In the genomic region with DNA sequence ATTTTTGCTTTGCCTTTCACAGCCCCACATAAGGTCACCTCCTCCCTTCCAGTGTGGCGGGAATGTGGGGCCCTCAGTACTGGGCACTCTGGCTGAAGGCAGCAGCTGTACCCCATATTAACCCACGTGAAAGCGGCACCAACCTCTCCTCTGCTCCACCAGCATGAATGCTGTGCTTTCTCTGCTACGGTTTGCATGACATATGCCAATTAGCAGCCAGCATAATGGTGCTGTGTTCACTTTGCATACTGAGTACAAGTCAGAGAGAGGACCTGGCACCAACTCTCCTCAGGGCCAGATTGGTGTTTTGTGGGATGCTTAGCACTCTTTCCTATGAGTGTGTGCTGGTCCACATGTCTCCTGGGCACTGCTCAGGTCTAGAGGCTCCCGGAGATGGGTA, we compare ENCODE assay signal across 33 mouse cellular contexts. TPM values are rescaled to one million over a fixed set of nuclear protein-coding genes. Genes with fewer than 3 reads are reported as not detected.
DNase-seq lines count a peak whose midpoint lies in the region; ATAC-seq and TF ChIP-seq lines count a peak whose summit lies in the region.
"Had no signal": no experiment of that assay in that cellular context is flagged by ENCODE, and none has a peak within 500 bp of the region (broad histone marks: within the 10 kb centered on the region; RNA-seq: fewer than 3 reads in every experiment).

No protein-coding gene starts in this region.

- no peaks in the 10 kb centered on the region for H3K9me3 ChIP-seq in forebrain, embryonic 16.5 days (ENCODE audit: control insufficient read depth, low read length)
- no peaks in the 10 kb centered on the region for H3K9me3 ChIP-seq in kidney, embryonic 15.5 days (replicated peaks)
- H3K9me3 ChIP-seq: embryonic facial prominence, embryonic 13.5 days; heart, embryonic 10.5 days; heart, embryonic 15.5 days; hindbrain, embryonic 12.5 days; limb, embryonic 13.5 days; lung, embryonic 15.5 days; midbrain, embryonic 10.5 days; neural tube, embryonic 12.5 days had no signal

- no peaks in the 10 kb centered on the region for H3K27me3 ChIP-seq in forebrain, embryonic 16.5 days (replicated peaks; ENCODE audit: control insufficient read depth, insufficient read depth, low read length)
- no peaks in the 10 kb centered on the region for H3K27me3 ChIP-seq in kidney, embryonic 15.5 days
- H3K27me3 ChIP-seq: embryonic facial prominence, embryonic 13.5 days; limb, embryonic 13.5 days; lung, embryonic 15.5 days; neural tube, embryonic 12.5 days had no signal

- 31% methylated on average over 5 of the region's 5 CpGs for WGBS in forebrain, embryonic 16.5 days
- 85% methylated on average over 5 of the region's 5 CpGs for WGBS in kidney, embryonic 15.5 days

- ATAC-seq in frontal cortex, adult (ENCODE audit: low TSS enrichment): peak; percentile 56
- ATAC-seq in forebrain, embryonic 16.5 days: peak; percentile 79
- ATAC-seq in kidney, embryonic 15.5 days (replicated peaks; ENCODE audit: low FRiP score): no peak
- ATAC-seq: activated CD4-positive, CD25-positive, alpha-beta regulatory T cell, adult 4 months; inflammation-experienced regulatory T-cells, adult 6 months; midbrain, embryonic 16.5 days had no signal

- H3K9ac ChIP-seq in forebrain, embryonic 16.5 days (replicated peaks; ENCODE audit: low read depth, low read length): no peak overlapping the region
- no peak overlapping the region for H3K9ac ChIP-seq in kidney, embryonic 15.5 days
- H3K9ac ChIP-seq: embryonic facial prominence, embryonic 13.5 days; heart, embryonic 15.5 days; hindbrain, embryonic 12.5 days; limb, embryonic 13.5 days; lung, embryonic 15.5 days; neural tube, embryonic 12.5 days had no signal

- H3K4me2 ChIP-seq in forebrain, embryonic 16.5 days (ENCODE audit: low read length): no peak overlapping the region
- H3K4me2 ChIP-seq in kidney, embryonic 15.5 days: no peak overlapping the region
- H3K4me2 ChIP-seq: embryonic facial prominence, embryonic 13.5 days; heart, embryonic 15.5 days; hindbrain, embryonic 12.5 days; limb, embryonic 13.5 days; liver, embryonic 11.5 days; lung, embryonic 15.5 days; neural tube, embryonic 12.5 days had no signal

- TF ChIP-seq POLR2A in brain, embryonic 14.5 days (IDR thresholded peaks at IDR 0.05; ENCODE audit: borderline replicate concordance, extremely low read depth, insufficient read depth, insufficient read length, poor library complexity, severe bottlenecking): no peak

- no peak for TF ChIP-seq CTCF in brain, embryonic 14.5 days (IDR thresholded peaks at IDR 0.05; ENCODE audit: borderline replicate concordance, extremely low read depth, insufficient read depth, insufficient read length)

- no peak for DNase-seq in frontal cortex, postnatal 10 days (ENCODE audit: low spot score in 2 of 2)
- peak; percentile 50 to 64 for DNase-seq in layer of hippocampus, adult 8-10 months (ENCODE audit: low spot score in 2 of 2)
- no peak for DNase-seq in layer of hippocampus, postnatal 36 days
- DNase-seq in brain, embryonic 14.5 days (ENCODE audit: low read depth): peak; percentile 62
- no peak for DNase-seq in thymus, postnatal 25 days
- DNase-seq: adrenal gland, adult 2 months; adrenal gland, postnatal 36 days; B cell, adult 2 months; cerebellum, adult 9-10 months; gastrocnemius, postnatal 25 days; heart, adult 11 months; kidney, adult 11 months; right cerebral cortex, adult 18-20 months; spleen, adult 18-20 months; thymus, adult 2 months had no signal

- no peak overlapping the region for H3K4me3 ChIP-seq in forebrain, embryonic 16.5 days (replicated peaks; ENCODE audit: low read length)
- H3K4me3 ChIP-seq in kidney, embryonic 15.5 days (replicated peaks): no peak overlapping the region
- H3K4me3 ChIP-seq: embryonic facial prominence, embryonic 13.5 days; heart, embryonic 10.5 days; heart, embryonic 15.5 days; hindbrain, embryonic 12.5 days; limb, embryonic 13.5 days; lung, embryonic 15.5 days; midbrain, embryonic 10.5 days; myocyte; neural tube, embryonic 12.5 days had no signal

- no peaks in the 10 kb centered on the region for H3K36me3 ChIP-seq in forebrain, embryonic 16.5 days (ENCODE audit: control insufficient read depth, insufficient read depth)
- no peaks in the 10 kb centered on the region for H3K36me3 ChIP-seq in kidney, embryonic 15.5 days
- H3K36me3 ChIP-seq: embryonic facial prominence, embryonic 13.5 days; heart, embryonic 10.5 days; heart, embryonic 15.5 days; hindbrain, embryonic 12.5 days; limb, embryonic 13.5 days; lung, embryonic 15.5 days; midbrain, embryonic 10.5 days; neural tube, embryonic 12.5 days had no signal

- 0 out of 2 replicates have a peak, but pooled peaks cover 5% of the 10 kb centered on the region for H3K4me1 ChIP-seq in forebrain, embryonic 16.5 days (replicated peaks; ENCODE audit: control insufficient read depth, insufficient read depth, low read length)
- H3K4me1 ChIP-seq in kidney, embryonic 15.5 days: no peaks in the 10 kb centered on the region
- H3K4me1 ChIP-seq: embryonic facial prominence, embryonic 13.5 days; heart, embryonic 10.5 days; heart, embryonic 15.5 days; hindbrain, embryonic 12.5 days; limb, embryonic 13.5 days; lung, embryonic 15.5 days; midbrain, embryonic 10.5 days; neural tube, embryonic 12.5 days had no signal

- H3K27ac ChIP-seq in forebrain, embryonic 16.5 days (ENCODE audit: low read length): no peak overlapping the region
- H3K27ac ChIP-seq in kidney, embryonic 15.5 days: no peak overlapping the region
- H3K27ac ChIP-seq: embryonic facial prominence, embryonic 13.5 days; heart, embryonic 10.5 days; heart, embryonic 15.5 days; hindbrain, embryonic 12.5 days; limb, embryonic 13.5 days; lung, embryonic 15.5 days; midbrain, embryonic 10.5 days; neural tube, embryonic 12.5 days had no signal

RNA-seq across cellular contexts. Expression of a gene that starts 19.2 kb away (rescaled TPM):
- 10 to 100 TPM; 51.6 to 59.5 (median 52.6) TPM for total RNA-seq in layer of hippocampus, adult 8-10 months (2022)
- total RNA-seq in layer of hippocampus, postnatal 36 days (2021): 10 to 100 TPM; 49.3 to 54.3 TPM
- 6.2 and 9.9 TPM in 2 replicates for polyA plus RNA-seq in brain, embryonic 14.5 days (2012; rRNA removed)
- 8.4 and 10.6 TPM in 2 replicates for polyA plus RNA-seq in forebrain, embryonic 16.5 days (2015; fragmentation: Nextera tagmentation; extraction: Ambion mirVana)
- 0.19 and 0.22 TPM in 2 replicates for polyA plus RNA-seq in kidney, embryonic 15.5 days (2015; fragmentation: Nextera tagmentation; extraction: Ambion mirVana)
- total RNA-seq: megakaryocyte progenitor cell, adult 5-6 weeks had no signal
- polyA plus RNA-seq: activated CD4-positive, CD25-positive, alpha-beta regulatory T cell, adult 4 months; heart, embryonic 15.5 days; liver, embryonic 16.5 days had no signal

RNA-seq across cellular contexts. Expression of a gene that starts 50.4 kb away (rescaled TPM):
- 100 to 1,000 TPM; 112 to 124 (median 117) TPM for total RNA-seq in layer of hippocampus, adult 8-10 months (2022)
- 100 to 1,000 TPM; 116 TPM for total RNA-seq in layer of hippocampus, postnatal 36 days (2021)
- 35.1 and 35.5 TPM in 2 replicates for polyA plus RNA-seq in brain, embryonic 14.5 days (2012; rRNA removed)
- 88.9 and 97.8 TPM in 2 replicates for polyA plus RNA-seq in forebrain, embryonic 16.5 days (2015; fragmentation: Nextera tagmentation; extraction: Ambion mirVana)
- 105 and 106 TPM in 2 replicates for polyA plus RNA-seq in kidney, embryonic 15.5 days (2015; fragmentation: Nextera tagmentation; extraction: Ambion mirVana)

Comparison
In these comparisons a context has a peak if more than half of its experiments do, and no peak if none do; other contexts are left out.
1. DNase-seq: peak in layer of hippocampus, adult 8-10 months (2 of 2) and brain, embryonic 14.5 days (single experiment); none in frontal cortex, postnatal 10 days (0 of 2), layer of hippocampus, postnatal 36 days (0 of 2) and thymus, postnatal 25 days (single experiment).